Mouse (Mus musculus) lung, postnatal 0 days (tissue): Measurements from ENCODE around the gene Pole2.

ENCODE experiments used
- CTCF ChIP-seq: IDR thresholded peaks from 2 replicates; pipeline ENCODE4 v1.5.1; 2016; ENCODE audit warnings: antibody characterized with exemption, mild to moderate bottlenecking
- EP300 ChIP-seq: IDR thresholded peaks from 2 replicates; pipeline ENCODE4 v1.6.1; 2016; ENCODE audit warnings: antibody characterized with exemption, mild to moderate bottlenecking, control low read depth

DNA sequence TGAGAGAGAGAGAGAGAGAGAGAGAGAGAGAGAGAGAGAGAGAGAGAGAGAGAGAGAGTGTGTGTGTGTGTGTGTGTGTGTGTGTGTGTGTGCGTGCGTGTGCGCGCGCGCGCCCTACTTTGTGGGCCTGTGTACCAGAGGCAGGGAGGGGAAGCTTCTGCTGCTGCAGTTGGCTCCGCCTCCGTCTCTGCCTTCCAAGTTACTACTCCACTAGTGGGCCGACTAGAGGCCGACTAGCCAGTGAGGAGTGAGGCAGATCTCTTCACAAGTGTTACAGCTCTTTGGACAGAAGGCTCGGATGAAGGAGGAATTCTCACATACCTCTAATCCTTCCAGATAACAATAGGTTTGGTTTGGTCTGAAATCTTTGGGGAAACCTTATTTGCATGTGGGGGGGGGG lies 48.6 kb downstream of the Pole2 start:
- TF ChIP-seq CTCF = no peak
- no peak for TF ChIP-seq EP300
